Mouse (Mus musculus) liver, postnatal 0 days (tissue): ENCODE data around the gene Mxi1. TPM values are rescaled to one million over a fixed set of nuclear protein-coding genes. Genes with fewer than 3 reads are reported as not detected.
A peak's percentile ranks its signal among the peaks of the same experiment; 100 is the strongest.

Experiments used
- ATAC-seq: fragments of 200-750 bp; cut with Nextera tagmentation; 2 replicates; pipeline ENCODE4 v1.8.0; 2017; ENCODE audit warnings: mild to moderate bottlenecking, moderate library complexity
- DNase-seq: peaks from one replicate; pipeline ENCODE4 v3.0.0-alpha.2; 2016
- H3K27ac ChIP-seq: fragments of 300-500 bp; sonication (generic); 2 replicates; pipeline ENCODE4 v1.5.1; 2014; ENCODE audit warnings: antibody characterized with exemption, moderate library complexity, mild to moderate bottlenecking, low read depth
- H3K27me3 ChIP-seq: fragments of 300-500 bp; sonication (generic); 2 replicates; pipeline ENCODE4 v1.6.1; 2014; ENCODE audit warnings: low read length, control low read depth, mixed read lengths; ENCODE audit not compliant: insufficient read depth
- H3K36me3 ChIP-seq: fragments of 300-500 bp; sonication (generic); replicated peaks from 2 replicates; pipeline ENCODE4 v1.6.1; 2014; ENCODE audit warnings: mild to moderate bottlenecking, control low read depth, low read length, moderate library complexity, mixed read lengths; ENCODE audit not compliant: insufficient read depth
- H3K4me1 ChIP-seq: fragments of 300-500 bp; sonication (generic); 2 replicates; pipeline ENCODE4 v1.6.1; 2014; ENCODE audit warnings: antibody characterized with exemption, mild to moderate bottlenecking, control low read depth; ENCODE audit not compliant: insufficient read depth
- H3K4me2 ChIP-seq: fragments of 300-500 bp; sonication (generic); 2 replicates; pipeline ENCODE4 v1.6.1; 2014; ENCODE audit warnings: low read depth, mild to moderate bottlenecking, low read length, moderate library complexity, mixed read lengths
- H3K4me3 ChIP-seq: fragments of 300-500 bp; sonication (generic); 2 replicates; pipeline ENCODE4 v1.5.1; 2014; ENCODE audit warnings: low read depth, low read length
- H3K9ac ChIP-seq: fragments of 300-500 bp; sonication (generic); replicated peaks from 2 replicates; pipeline ENCODE4 v1.6.1; 2014; ENCODE audit warnings: mild to moderate bottlenecking, moderate library complexity
- H3K9me3 ChIP-seq: fragments of 300-500 bp; sonication (generic); 2 replicates; pipeline ENCODE4 v1.6.1; 2016; ENCODE audit warnings: mild to moderate bottlenecking, control low read depth, low read length, mixed read lengths
- CTCF ChIP-seq: sonication (generic); IDR thresholded peaks from 2 replicates; pipeline ENCODE4 v1.5.1; 2016; ENCODE audit warnings: antibody characterized with exemption, low read depth
- EP300 ChIP-seq: IDR thresholded peaks from 2 replicates; pipeline ENCODE4 v1.6.1; 2016; ENCODE audit warnings: antibody characterized with exemption, low read depth, mild to moderate bottlenecking
- WGBS: fragments of 180-500 bp; shearing (Covaris S2); extraction: QIAGEN DNeasy Blood & Tissue Kit; methylation state at CpG from one replicate; pipeline ENCODE4 v1.1.7; 2014; ENCODE audit not compliant: insufficient replicate concordance; 5-methylcytosine and 5-hydroxymethylcytosine counted together
- polyA plus RNA-seq: library from polyadenylated mRNA; unstranded; fragments of >200 nt; fragmentation: Nextera tagmentation; extraction: Ambion mirVana; gene quantifications from 2 replicates; pipeline ENCODE4 v1.2.1, GENCODE M21; 2015

The Mxi1 gene
- polyA plus RNA-seq, 1 experiment from 2014 or later = 24.5 TPM

- Histone ChIP-seq H3K4me2 (peak overlapping the region; percentile 75), H3K4me3 (peak overlapping the region; percentile 99), H3K4me1 (peaks cover 17% of the 10 kb centered on the region), H3K27ac (peak overlapping the region; percentile 100), H3K9me3 (no peaks in the 10 kb centered on the region), H3K9ac (peak overlapping the region; percentile 100), H3K27me3 (no peaks in the 10 kb centered on the region), H3K36me3 (peaks cover 34% of the 10 kb centered on the region)
- peak; percentile 75 for ATAC-seq
- no peak for DNase-seq
- under 1% methylated on average over 59 of the region's 59 CpGs for WGBS
- TF ChIP-seq EP300 = no peak
- TF ChIP-seq CTCF = peak; percentile 33
Measured at GRCm38 (mm10) chr19:53389851-53390431, 79.6 kb downstream of the Mxi1 start.

- Histone ChIP-seq H3K9me3 (no peaks in the 10 kb centered on the region), H3K9ac (peak within 1 kb of the TSS; percentile 100), H3K4me1 (peaks cover 22% of the 10 kb centered on the region), H3K36me3 (peaks cover 32% of the 10 kb centered on the region), H3K27me3 (no peaks in the 10 kb centered on the region), H3K4me3 (peak within 1 kb of the TSS; percentile 99), H3K4me2 (peak within 1 kb of the TSS; percentile 80), H3K27ac (peak within 1 kb of the TSS; percentile 100)
- ATAC-seq = peak; percentile 95
- TF ChIP-seq EP300 (no peak; the same call in none of the 2 replicates), CTCF (0 out of 2 replicates have a peak, but pooled peaks have one; percentile 1)
- DNase-seq = peak; percentile 100
- under 1% methylated on average over 47 of the region's 48 CpGs for WGBS
Measured at GRCm38 (mm10) chr19:53390495-53391007, 80.2 kb downstream of the Mxi1 start, which contains the start of gene Smndc1. Gene Smndc1, minus strand, starts transcription at chr19:53390578.

GRCm38 (mm10) chr19:53391386-53391785 lies 81.1 kb downstream of the Mxi1 start:
- Histone ChIP-seq H3K36me3 (peaks cover 24% of the 10 kb centered on the region), H3K4me2 (peak overlapping the region; percentile 80), H3K4me3 (peak overlapping the region; percentile 99), H3K4me1 (peaks cover 23% of the 10 kb centered on the region), H3K9me3 (no peaks in the 10 kb centered on the region), H3K9ac (peak overlapping the region; percentile 76), H3K27ac (peak overlapping the region; percentile 96), H3K27me3 (no peaks in the 10 kb centered on the region)
- DNase-seq (no peak), ATAC-seq (no peak)
- TF ChIP-seq EP300 (no peak), CTCF (no peak)
- 31% methylated on average over 8 of the region's 8 CpGs for WGBS

GRCm38 (mm10) chr19:53391787-53392186 lies 81.5 kb downstream of the Mxi1 start:
- no peak for ATAC-seq
- peak overlapping the region; percentile 99 for H3K4me3 ChIP-seq
- TF ChIP-seq CTCF = no peak
- TF ChIP-seq EP300 = no peak
- H3K27ac ChIP-seq = peak overlapping the region; percentile 96
- H3K9ac ChIP-seq = peak overlapping the region; percentile 76; the same call in 1 of the 2 replicates
- peak overlapping the region; percentile 80 for H3K4me2 ChIP-seq
- no peaks in the 10 kb centered on the region for H3K27me3 ChIP-seq
- peak; percentile 54 for DNase-seq
- peaks cover 23% of the 10 kb centered on the region for H3K4me1 ChIP-seq
- H3K36me3 ChIP-seq = peaks cover 22% of the 10 kb centered on the region
- no peaks in the 10 kb centered on the region for H3K9me3 ChIP-seq
- WGBS = 62% methylated on average over 5 of the region's 5 CpGs

- TF ChIP-seq EP300 (no peak), CTCF (no peak)
- no peaks in the 10 kb centered on the region for H3K27me3 ChIP-seq
- no peaks in the 10 kb centered on the region for H3K9me3 ChIP-seq
- DNase-seq (no peak), ATAC-seq (no peak)
- no peak overlapping the region for H3K4me3 ChIP-seq
- H3K4me1 ChIP-seq = peaks cover 23% of the 10 kb centered on the region
- H3K4me2 ChIP-seq = no peak overlapping the region
- H3K36me3 ChIP-seq = peaks cover 11% of the 10 kb centered on the region
- H3K27ac ChIP-seq = no peak overlapping the region
- no peak overlapping the region for H3K9ac ChIP-seq
- WGBS = 59% methylated on average over 8 of the region's 8 CpGs
Measured at GRCm38 (mm10) chr19:53392781-53393343, 82.5 kb downstream of the Mxi1 start.

- H3K9me3 ChIP-seq = no peaks in the 10 kb centered on the region
- peaks cover 3% of the 10 kb centered on the region for H3K36me3 ChIP-seq
- no peak overlapping the region for H3K9ac ChIP-seq
- no peak overlapping the region for H3K4me2 ChIP-seq
- H3K27me3 ChIP-seq = no peaks in the 10 kb centered on the region
- TF ChIP-seq EP300 = no peak
- no peak for TF ChIP-seq CTCF
- H3K4me1 ChIP-seq = peaks cover 23% of the 10 kb centered on the region
- DNase-seq = no peak
- H3K27ac ChIP-seq = no peak overlapping the region
- no peak for ATAC-seq
- no peak overlapping the region for H3K4me3 ChIP-seq
Measured at GRCm38 (mm10) chr19:53393646-53394045, 83.3 kb downstream of the Mxi1 start.
